Mouse (Mus musculus) monocyte, adult 5-6 weeks (primary cell): Measurements from ENCODE around the gene Lhpp. TPM values are rescaled to one million over a fixed set of nuclear protein-coding genes. Genes with fewer than 3 reads are reported as not detected.

Source experiments
- ATAC-seq: fragments of 153-309, 156-312 bp; replicated peaks from 2 replicates; pipeline ENCODE4 v1.8.0; 2017; ENCODE audit warnings: mild to moderate bottlenecking; ENCODE audit not compliant: low TSS enrichment, insufficient number of reproducible peaks, severe bottlenecking, poor library complexity, low FRiP score
- total RNA-seq: library from RNA; stranded (forward); fragments of 200-1000, 200-491, 200-594 nt; gene quantifications from 3 replicates; pipeline ENCODE4 v1.2.3, GENCODE M21; 2017

The Lhpp gene
- total RNA-seq, 1 experiment from 2014 or later, result 4.2 TPM

- no peak for ATAC-seq
Measured at GRCm38 (mm10) chr7:132596557-132597250, 13.7 kb upstream of the Lhpp start.

DNA sequence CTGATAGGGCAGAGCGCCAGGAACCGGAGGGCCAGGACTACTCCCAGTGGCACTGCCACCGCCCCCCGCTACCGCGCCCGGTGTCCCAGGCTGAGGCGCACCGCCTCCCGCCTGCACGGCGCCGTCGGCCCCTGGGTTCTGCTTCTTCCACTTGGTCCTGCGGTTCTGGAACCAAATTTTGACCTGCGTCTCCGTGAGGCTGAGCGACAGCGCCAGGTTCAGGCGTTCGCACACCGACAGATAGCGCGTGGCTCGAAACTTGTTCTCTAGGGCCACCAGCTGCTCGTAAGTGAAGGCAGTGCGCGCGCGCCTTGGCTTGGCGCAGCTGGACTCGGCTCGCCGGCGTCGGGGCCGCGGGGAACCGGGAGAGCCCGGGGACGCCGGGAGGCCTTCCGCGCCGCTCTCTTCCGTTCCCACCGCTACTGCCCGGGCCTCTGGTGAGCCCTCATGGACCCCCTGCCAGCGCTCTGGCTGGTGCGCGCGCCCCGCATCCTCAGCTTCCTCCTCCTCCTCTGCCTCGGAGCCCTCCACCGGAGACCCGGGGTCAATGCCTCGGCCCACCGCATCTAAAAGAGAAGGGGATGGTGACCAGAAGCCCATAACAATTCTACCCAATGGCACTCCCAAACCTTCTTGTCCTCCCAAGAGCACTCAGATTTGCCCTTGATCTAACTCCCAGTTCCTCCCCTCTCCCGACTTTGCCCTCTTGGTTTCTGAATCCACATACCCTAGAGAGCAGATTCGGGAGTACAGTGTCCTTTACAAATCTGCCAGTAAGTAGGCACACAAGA is 13.0 kb upstream of the Lhpp start:
- no peak for ATAC-seq

- ATAC-seq, result no peak
Measured at GRCm38 (mm10) chr7:132599071-132599975, 11.1 kb upstream of the Lhpp start, which contains the start of gene Nkx1-2. Gene Nkx1-2 (minus strand): TSS chr7:132599637.

DNA sequence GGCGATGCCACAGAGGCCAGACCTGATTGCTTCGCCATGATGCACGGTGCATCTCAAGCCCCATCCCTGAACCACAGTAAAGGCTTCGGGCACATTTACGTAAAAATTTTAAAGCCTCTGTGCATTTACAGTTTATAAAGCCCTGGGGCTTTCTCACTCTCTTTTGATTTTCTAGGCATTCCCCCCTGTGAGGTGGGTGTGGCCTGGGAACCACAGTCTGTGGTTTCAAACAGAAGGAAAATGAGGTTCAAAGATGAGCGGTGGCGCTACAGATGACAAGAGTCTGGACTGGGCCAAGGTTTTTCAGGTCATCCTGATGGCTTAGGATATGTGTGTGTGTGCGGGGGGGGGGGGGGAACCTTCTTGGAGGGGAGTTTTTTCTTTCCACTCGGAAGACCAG is 10.4 kb upstream of the Lhpp start:
- ATAC-seq, result no peak

DNA sequence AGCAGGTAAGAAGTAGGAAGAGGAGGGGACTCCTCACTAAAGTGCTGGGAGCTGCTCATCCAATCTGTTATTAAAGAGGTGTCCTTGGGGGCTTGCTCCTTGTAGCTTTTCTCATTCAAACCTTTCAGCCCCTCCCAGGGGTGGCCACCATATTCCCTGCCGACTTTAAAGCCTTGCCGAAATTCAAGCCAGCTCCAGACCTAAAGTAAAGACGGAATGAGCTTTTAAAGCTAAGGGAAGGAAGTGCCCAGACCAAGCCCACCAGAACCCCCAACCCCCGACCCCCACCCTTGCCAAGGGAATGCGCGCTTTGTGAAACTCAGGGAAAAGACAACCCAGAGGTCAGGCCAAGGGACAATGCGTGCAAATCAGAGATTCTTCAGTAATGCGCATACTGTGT is 9.5 kb upstream of the Lhpp start:
- ATAC-seq, result no peak

DNA sequence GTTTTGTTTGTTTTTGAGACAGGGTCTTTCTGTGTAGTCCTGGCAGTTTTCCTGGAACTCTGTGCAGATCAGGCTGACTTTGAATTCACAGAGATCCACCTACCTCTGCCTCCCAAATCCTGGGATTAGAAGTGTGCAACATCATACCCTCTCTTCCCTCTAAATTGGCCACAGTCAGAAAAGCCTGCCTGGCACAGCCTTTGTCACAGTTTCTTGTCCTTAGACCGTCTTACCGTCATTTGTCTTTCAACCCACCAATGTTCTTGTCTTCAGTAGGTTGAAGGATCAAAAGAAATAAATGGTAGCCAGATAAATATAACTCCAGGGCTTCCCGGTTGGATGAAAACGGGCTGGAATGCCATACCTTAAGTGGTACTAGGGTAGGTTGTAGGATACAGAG is 5.7 kb upstream of the Lhpp start:
- ATAC-seq, result no peak

DNA sequence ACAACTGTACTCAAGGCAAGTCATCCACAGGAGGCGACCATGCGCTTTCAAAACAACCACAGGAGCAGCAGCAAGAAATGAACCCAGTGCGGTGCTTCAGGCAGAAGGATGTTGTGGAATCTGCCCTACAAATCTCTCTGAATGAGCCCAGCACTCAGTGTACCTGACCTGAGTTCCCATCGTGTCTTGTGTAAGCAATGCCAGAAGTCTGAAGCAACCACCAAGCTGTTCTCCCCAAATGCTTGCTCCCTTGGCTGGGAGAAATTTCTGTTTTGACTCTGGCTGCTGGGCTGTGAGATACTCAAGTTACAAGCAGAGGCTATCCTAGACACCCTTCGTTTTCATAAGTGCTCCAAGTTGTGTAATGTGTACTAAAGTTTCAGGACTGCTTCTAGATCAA is 4.7 kb upstream of the Lhpp start:
- ATAC-seq, result no peak

DNA sequence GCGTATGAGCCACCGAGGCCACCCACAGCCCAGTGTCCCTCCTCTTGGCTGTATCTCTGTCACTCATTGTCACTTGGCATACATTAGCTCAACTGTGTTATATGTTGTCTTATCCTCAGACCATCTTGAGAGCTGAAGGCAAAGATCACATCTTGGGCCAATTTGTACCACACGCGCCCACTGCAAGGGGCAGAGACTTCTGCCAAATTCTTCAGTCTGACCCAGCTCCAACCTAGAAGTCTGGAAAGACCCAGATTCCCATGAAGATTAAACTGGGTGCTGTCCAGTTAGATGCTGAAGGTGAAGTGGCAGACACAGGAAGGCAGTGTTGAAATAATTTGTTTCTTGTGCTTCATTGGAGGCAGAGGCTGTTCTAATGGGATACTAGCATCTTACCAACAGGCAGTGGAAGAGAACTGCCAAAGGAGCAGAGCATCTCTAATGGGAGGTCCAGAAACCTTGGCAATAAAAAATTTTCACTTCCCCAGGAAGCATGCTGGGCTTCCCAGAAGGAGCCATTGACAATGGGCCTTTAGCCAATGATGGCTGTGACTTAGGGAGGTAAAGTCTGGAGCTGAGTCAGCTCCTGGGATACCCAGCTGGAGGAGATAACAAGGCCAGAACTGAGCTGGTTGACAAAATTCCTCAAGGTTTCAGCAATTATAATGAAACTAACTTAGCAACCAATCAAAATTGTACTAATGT is 2.0 kb upstream of the Lhpp start:
- ATAC-seq, result no peak

DNA sequence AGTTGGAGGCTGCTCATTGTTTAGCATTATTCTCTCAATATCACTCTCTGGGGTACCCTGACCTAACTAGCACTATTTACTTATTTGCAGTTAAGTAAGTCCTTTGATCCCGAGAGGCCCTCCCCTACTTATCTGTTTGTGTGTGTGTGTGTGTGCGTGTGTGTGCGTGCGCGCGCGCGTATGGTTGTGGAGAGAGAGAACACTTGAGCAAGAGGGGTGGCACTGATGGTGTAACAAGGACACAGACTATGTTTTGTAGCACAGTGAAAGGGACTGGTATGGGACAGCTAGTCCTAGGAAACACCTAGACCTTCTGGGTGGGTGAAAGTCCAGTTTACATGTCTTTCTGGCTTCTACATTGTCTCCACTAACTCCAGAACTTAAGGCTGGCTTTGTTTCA is 1.1 kb downstream of the Lhpp start:
- ATAC-seq, result no peak

- no peak for ATAC-seq
Measured at GRCm38 (mm10) chr7:132615346-132615745, 4.9 kb downstream of the Lhpp start.

GRCm38 (mm10) chr7:132616391-132616790 is 6.0 kb downstream of the Lhpp start:
- ATAC-seq, result no peak

GRCm38 (mm10) chr7:132617021-132617564 is 6.7 kb downstream of the Lhpp start:
- no peak for ATAC-seq

DNA sequence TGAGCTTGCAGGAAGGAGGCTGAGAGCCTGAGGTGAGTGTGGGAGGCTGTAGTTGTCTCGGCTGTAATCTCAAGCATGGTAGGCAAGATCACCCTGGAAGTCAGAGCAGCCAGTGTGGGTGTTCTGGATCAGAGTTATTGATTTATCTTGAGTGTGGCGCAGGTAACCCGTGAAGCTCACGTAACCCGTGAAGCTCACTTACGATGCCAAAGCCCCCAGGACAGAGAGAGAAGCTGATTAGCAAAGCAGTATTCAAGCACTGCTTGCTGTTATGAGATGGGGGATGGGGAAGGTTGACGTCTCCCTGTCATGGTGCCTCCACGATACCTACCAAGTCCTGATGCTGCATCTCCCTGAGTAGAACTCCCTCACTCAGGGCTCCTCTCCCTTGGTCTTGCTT is 9.1 kb downstream of the Lhpp start:
- no peak for ATAC-seq

DNA sequence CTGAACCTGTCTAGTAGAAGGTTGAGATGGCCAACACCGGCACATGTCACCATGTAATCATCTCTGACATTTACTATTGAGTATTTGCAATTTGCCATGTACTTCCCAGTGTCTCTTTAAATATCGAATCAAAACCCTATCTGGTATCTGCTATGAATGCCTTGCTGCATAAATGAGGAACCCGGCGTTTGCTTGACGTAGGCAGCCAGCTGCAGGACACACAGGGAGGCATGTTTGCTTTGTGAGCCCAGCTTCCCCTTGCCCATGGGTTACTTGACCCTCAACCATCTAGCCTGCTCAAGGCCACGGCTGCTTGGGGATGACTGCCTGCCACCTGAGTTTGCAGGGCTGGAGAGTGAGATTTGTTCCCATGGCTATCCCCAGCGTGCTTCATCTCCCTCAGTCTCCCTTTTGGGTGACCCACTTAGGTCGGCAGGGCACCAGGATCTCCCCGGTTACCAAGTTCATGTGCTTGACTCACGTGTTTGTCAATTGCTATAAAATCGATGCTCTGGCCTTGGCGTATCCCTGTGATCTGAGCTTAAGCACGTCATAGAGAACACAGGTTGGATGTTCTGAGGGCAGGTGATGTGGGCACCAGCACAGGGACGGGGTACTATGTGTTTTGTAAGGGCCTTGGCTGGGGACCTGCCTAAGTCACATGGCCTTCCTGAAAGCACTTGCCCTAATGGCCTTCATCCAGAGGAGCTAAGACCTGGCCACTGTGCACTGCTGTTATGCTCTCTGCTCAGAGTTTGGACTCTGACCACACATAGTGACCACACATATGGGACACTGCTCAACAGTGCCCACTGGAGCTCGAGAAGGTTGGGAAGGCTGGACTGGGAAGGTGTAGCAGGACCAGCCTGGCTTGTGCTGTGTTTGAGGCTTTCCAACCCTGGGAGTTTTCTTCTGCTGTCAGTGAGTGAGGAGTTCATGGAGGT is 9.8 kb downstream of the Lhpp start:
- ATAC-seq, result no peak

GRCm38 (mm10) chr7:132624161-132624560 is 13.7 kb downstream of the Lhpp start:
- no peak for ATAC-seq

DNA sequence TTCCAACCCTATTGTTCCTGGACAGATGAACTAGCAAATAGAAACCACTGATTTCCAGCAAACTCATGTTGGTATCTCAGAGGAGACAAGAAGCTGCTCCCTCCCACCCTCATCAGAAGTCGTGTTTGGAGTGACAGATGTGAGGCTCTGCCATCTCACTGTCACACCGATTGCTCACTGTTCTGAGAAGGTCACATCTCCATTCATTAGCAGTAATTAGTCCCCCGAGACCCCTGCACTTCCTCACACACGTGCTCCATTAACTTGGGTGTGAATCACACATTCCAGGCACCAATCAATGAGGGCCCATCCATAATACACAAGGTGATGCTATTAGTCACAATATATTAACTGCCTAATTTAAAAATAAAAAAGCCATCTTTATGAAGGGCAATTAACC is 15.7 kb downstream of the Lhpp start:
- no peak for ATAC-seq

GRCm38 (mm10) chr7:132627448-132627847 is 17.0 kb downstream of the Lhpp start:
- ATAC-seq, result no peak
